Mouse (Mus musculus) gastrocnemius, postnatal 14 days (tissue): ENCODE measurements around the gene Fan1. TPM values are rescaled to one million over a fixed set of nuclear protein-coding genes. Genes with fewer than 3 reads are reported as not detected.
A peak's percentile ranks its signal among the peaks of the same experiment; 100 is the strongest.

Source experiments
- DNase-seq: peaks from one replicate; pipeline ENCODE4 v3.0.0; 2021; ENCODE audit warnings: mixed read lengths
- intact Hi-C: fragments of 180-260 bp; cut with DNase I; formaldehyde crosslinking; loops from one replicate; pipeline ENCODE4 v1.15.1; 2025; ENCODE audit warnings: low total_unique reads
- long read RNA-seq, 2 experiments: library from polyadenylated mRNA; stranded (forward); transcript quantifications; one replicate each; pipeline ENCODE4 v2.0.0; 2021
- total RNA-seq, 2 experiments: library from RNA; stranded (reverse); gene quantifications; 2 replicates each; pipeline ENCODE4 v1.2.3; 2021

Fan1 gene
- 1 to 10 TPM; 6.0 to 6.1 TPM for total RNA-seq
- long read RNA-seq, experiment 1, partial matches to known transcripts, result 1 of 2 reads
- long read RNA-seq, experiment 1, other reads (novel, unspliced or antisense), result 0 of 2 reads
- long read RNA-seq, experiment 2, result 0 reads

GRCm38 (mm10) chr7:64373830-64374562 is at the start of gene Fan1:
Fan1 (minus strand) TSS chr7:64374095.
- intact Hi-C loops, result no loop called here
- DNase-seq, result peak; percentile 84

- DNase-seq, result no peak
- intact Hi-C loops, result no loop called here
Observed at GRCm38 (mm10) chr7:64403989-64404388, 30.1 kb upstream of the Fan1 start.

GRCm38 (mm10) chr7:64402452-64402851 is 28.6 kb upstream of the Fan1 start:
- DNase-seq, result no peak
- intact Hi-C loops, result no loop called here

- no peak for DNase-seq
- intact Hi-C loops, result no loop called here
Observed at GRCm38 (mm10) chr7:64400725-64401124, 26.8 kb upstream of the Fan1 start.

GRCm38 (mm10) chr7:64392819-64393151 is 18.9 kb upstream of the Fan1 start:
- no peak for DNase-seq
- intact Hi-C loops, result no loop called here

GRCm38 (mm10) chr7:64392122-64392818 is 18.4 kb upstream of the Fan1 start, which contains the start of the genes Mphosph10 and Mcee:
Mphosph10 (minus strand) TSS chr7:64392268.
Mcee (plus strand) TSS chr7:64392607.
- intact Hi-C loops, result no loop called here
- DNase-seq, result peak; percentile 98

GRCm38 (mm10) chr7:64391479-64391878 is 17.6 kb upstream of the Fan1 start:
- no peak for DNase-seq
- intact Hi-C loops, result no loop called here

- DNase-seq, result no peak
- intact Hi-C loops, result no loop called here
Observed at GRCm38 (mm10) chr7:64373147-64373829, 607 bp downstream of the Fan1 start.

GRCm38 (mm10) chr7:64371940-64372878 is 1.7 kb downstream of the Fan1 start:
- no peak for DNase-seq
- intact Hi-C loops, result no loop called here

GRCm38 (mm10) chr7:64369841-64370240 is 4.1 kb downstream of the Fan1 start:
- DNase-seq, result no peak
- intact Hi-C loops, result no loop called here

- DNase-seq, result no peak
- intact Hi-C loops, result no loop called here
Observed at GRCm38 (mm10) chr7:64365863-64366262, 8.0 kb downstream of the Fan1 start.

- DNase-seq, result no peak
- intact Hi-C loops, result no loop called here
Observed at GRCm38 (mm10) chr7:64360586-64360945, 13.3 kb downstream of the Fan1 start.

- no peak for DNase-seq
- intact Hi-C loops, result no loop called here
Observed at GRCm38 (mm10) chr7:64359943-64360585, 13.8 kb downstream of the Fan1 start.

- intact Hi-C loops, result no loop called here
- DNase-seq, result no peak
Observed at GRCm38 (mm10) chr7:64358666-64359065, 15.2 kb downstream of the Fan1 start.

GRCm38 (mm10) chr7:64357405-64357804 is 16.5 kb downstream of the Fan1 start:
- no peak for DNase-seq
- intact Hi-C loops, result no loop called here

GRCm38 (mm10) chr7:64356661-64357060 is 17.2 kb downstream of the Fan1 start:
- intact Hi-C loops, result no loop called here
- no peak for DNase-seq

- DNase-seq, result no peak
- intact Hi-C loops, result no loop called here
Observed at GRCm38 (mm10) chr7:64354206-64354605, 19.7 kb downstream of the Fan1 start.

GRCm38 (mm10) chr7:64351087-64351486 is 22.8 kb downstream of the Fan1 start:
- intact Hi-C loops, result no loop called here

More at GRCm38 (mm10) chr7:64351087-64351486, 22.8 kb downstream of the Fan1 start:
- DNase-seq, result peak; percentile 50
